Mouse (Mus musculus) neural tube, embryonic 11.5 days (tissue): Measurements from ENCODE around the gene Speer4d. TPM values are rescaled to one million over a fixed set of nuclear protein-coding genes. Genes with fewer than 3 reads are reported as not detected.
"Not testable (repeated sequence)": the region's sequence is repeated elsewhere in the genome, so short reads cannot be mapped to it uniquely, and the experiment has no call there.

ENCODE experiments used
- ATAC-seq: fragments of 200-750 bp; cut with Nextera tagmentation; 2 replicates; pipeline ENCODE4 v1.8.0; 2017; ENCODE audit warnings: moderate number of reproducible peaks, mild to moderate bottlenecking, moderate TSS enrichment, moderate library complexity; ENCODE audit not compliant: insufficient read depth, low FRiP score, low TSS enrichment
- DNase-seq: peaks from one replicate; pipeline ENCODE4 v3.0.0-alpha.2; 2015; ENCODE audit warnings: low spot score
- H3K27ac ChIP-seq: fragments of 300-500 bp; sonication (generic); 2 replicates; pipeline ENCODE4 v1.5.1; 2014; ENCODE audit warnings: low read depth, mild to moderate bottlenecking, low read length
- H3K27me3 ChIP-seq: fragments of 300-500 bp; sonication (generic); 2 replicates; pipeline ENCODE4 v1.6.1; 2014; ENCODE audit warnings: mild to moderate bottlenecking, low read length, mixed read lengths; ENCODE audit not compliant: control insufficient read depth, insufficient read depth
- H3K36me3 ChIP-seq: fragments of 300-500 bp; sonication (generic); 2 replicates; pipeline ENCODE4 v1.6.1; 2014; ENCODE audit warnings: mild to moderate bottlenecking, low read length, moderate library complexity, mixed read lengths; ENCODE audit not compliant: control insufficient read depth, insufficient read depth
- H3K4me1 ChIP-seq: fragments of 300-500 bp; sonication (generic); 2 replicates; pipeline ENCODE4 v1.6.1; 2014; ENCODE audit warnings: low read length, mixed read lengths; ENCODE audit not compliant: control insufficient read depth, insufficient read depth
- H3K4me2 ChIP-seq: fragments of 300-500 bp; sonication (generic); 2 replicates; pipeline ENCODE4 v1.6.1; 2014; ENCODE audit warnings: low read depth, mild to moderate bottlenecking, moderate library complexity
- H3K4me3 ChIP-seq: fragments of 300-500 bp; sonication (generic); 2 replicates; pipeline ENCODE4 v1.5.1; 2014; ENCODE audit warnings: low read depth, low read length
- H3K9ac ChIP-seq: fragments of 300-500 bp; sonication (generic); 2 replicates; pipeline ENCODE4 v1.6.1; 2014; ENCODE audit warnings: mild to moderate bottlenecking, low read length
- H3K9me3 ChIP-seq: fragments of 300-500 bp; sonication (generic); 2 replicates; pipeline ENCODE4 v1.6.1; 2016; ENCODE audit warnings: low read length; ENCODE audit not compliant: control insufficient read depth
- WGBS: fragments of 180-500 bp; shearing (Covaris S2); extraction: QIAGEN DNeasy Blood & Tissue Kit; methylation state at CpG from one replicate; pipeline ENCODE4 v1.1.7; 2014; 5-methylcytosine and 5-hydroxymethylcytosine counted together
- polyA plus RNA-seq: library from polyadenylated mRNA; unstranded; fragments of >200 nt; fragmentation: Nextera tagmentation; extraction: Ambion mirVana; gene quantifications from 2 replicates; pipeline ENCODE4 v1.2.1, GENCODE M21; 2014

Gene Speer4d
- polyA plus RNA-seq, 1 experiment from 2014 or later, result not detected

- H3K4me3 ChIP-seq, H3K36me3 ChIP-seq, H3K9me3 ChIP-seq, H3K27ac ChIP-seq, H3K9ac ChIP-seq, H3K4me1 ChIP-seq, DNase-seq, H3K4me2 ChIP-seq, H3K27me3 ChIP-seq: not testable (repeated sequence)
- ATAC-seq, result peak; percentile 56; the same call in 1 of the 2 replicates
- 66% methylated on average over 5 of the region's 5 CpGs for WGBS
Observed at GRCm38 (mm10) chr5:15601481-15601880, 17.4 kb upstream of the Speer4d start.

GRCm38 (mm10) chr5:15601960-15602359 is 16.9 kb upstream of the Speer4d start:
- not testable (repeated sequence) for H3K27ac ChIP-seq, H3K4me3 ChIP-seq
- ATAC-seq, result peak; percentile 32; the same call in 1 of the 2 replicates

DNA sequence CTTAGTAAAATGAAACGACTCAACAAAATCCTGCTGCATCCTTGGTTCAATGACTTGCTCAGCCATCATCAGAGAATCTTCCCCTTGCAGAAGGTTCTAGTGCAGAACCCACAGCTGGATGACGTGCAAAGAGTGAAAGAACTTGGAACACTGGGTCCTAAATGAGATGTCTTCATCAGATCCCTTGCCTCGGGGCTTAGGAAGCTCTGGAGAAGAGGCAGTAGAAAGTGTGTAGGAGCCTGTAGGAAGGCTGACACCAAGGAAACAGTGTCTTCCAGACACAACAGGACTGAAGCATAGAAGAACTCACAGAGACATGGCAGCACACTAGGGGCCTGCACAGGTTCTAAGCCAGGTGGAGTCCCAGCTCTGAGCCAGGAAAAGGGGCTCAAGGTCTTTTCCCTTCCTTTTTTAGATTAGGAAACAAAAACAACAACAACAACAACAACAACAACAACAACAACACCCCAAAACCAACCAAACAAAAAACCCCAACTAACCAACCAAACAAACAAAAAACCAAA is 16.4 kb upstream of the Speer4d start:
- H3K27ac ChIP-seq, H3K9ac ChIP-seq, H3K36me3 ChIP-seq, H3K4me3 ChIP-seq, H3K4me2 ChIP-seq, H3K27me3 ChIP-seq, H3K4me1 ChIP-seq, ATAC-seq, DNase-seq, H3K9me3 ChIP-seq: not testable (repeated sequence)
- 68% methylated on average over 3 of the region's 3 CpGs for WGBS

More at GRCm38 (mm10) chr5:15601960-15602359, 16.9 kb upstream of the Speer4d start:
- DNase-seq, H3K27me3 ChIP-seq, H3K4me2 ChIP-seq, H3K9ac ChIP-seq, H3K4me1 ChIP-seq, H3K36me3 ChIP-seq, H3K9me3 ChIP-seq: not testable (repeated sequence)
- 69% methylated on average over 3 of the region's 3 CpGs for WGBS

- not testable (repeated sequence) for H3K4me3 ChIP-seq, H3K4me2 ChIP-seq, H3K4me1 ChIP-seq, H3K9me3 ChIP-seq, ATAC-seq, H3K27ac ChIP-seq, H3K9ac ChIP-seq, H3K36me3 ChIP-seq, H3K27me3 ChIP-seq, DNase-seq
- WGBS, result 64% methylated on average over 2 of the region's 2 CpGs
Observed at GRCm38 (mm10) chr5:15603008-15603407, 15.9 kb upstream of the Speer4d start.

DNA sequence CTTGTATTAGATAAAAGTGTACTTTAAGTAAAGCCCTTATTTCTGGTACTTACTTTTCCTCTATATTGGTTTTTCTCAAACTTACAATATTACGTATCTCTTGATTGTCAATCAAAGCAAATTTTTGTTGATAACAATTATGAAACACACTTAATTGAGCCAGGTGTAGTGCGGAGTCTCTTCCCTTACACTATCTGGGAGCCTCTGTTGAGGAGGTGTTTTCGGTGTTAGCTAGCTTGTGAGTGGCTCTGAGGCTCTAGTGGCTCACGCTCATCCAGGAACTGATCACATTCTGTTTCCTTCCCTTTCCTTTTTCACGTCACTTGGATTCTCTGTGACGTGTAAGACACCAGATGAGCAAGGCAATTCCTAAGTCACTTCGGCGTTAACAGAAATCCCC is 15.3 kb upstream of the Speer4d start:
- H3K4me3 ChIP-seq, ATAC-seq, H3K4me2 ChIP-seq, H3K27me3 ChIP-seq, DNase-seq, H3K27ac ChIP-seq, H3K9ac ChIP-seq, H3K36me3 ChIP-seq, H3K9me3 ChIP-seq, H3K4me1 ChIP-seq: not testable (repeated sequence)
- 77% methylated on average over 8 of the region's 8 CpGs for WGBS

DNA sequence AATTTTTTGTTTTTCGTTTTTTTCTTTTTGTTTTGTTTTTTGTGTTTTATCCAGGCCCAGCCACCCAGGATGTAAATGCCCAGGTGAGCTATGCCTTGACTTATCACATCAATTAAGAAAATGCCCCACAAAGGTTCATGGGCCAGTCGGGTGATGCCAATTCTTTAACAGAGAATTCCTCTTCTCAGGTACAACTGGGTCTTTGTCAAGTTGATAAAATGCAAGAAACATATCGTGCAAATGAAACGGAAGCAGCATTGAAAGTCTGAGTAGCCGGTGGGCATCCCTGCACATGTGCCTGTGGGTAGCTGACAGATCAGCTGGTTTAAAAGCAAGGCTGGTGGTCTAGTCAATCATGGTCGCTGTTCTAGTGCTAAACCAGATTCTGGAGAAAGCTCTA is 12.2 kb upstream of the Speer4d start:
- WGBS, result 76% methylated on average over 5 of the region's 6 CpGs
- peak; percentile 82 for ATAC-seq
- H3K4me3 ChIP-seq, result not testable (repeated sequence)

DNA sequence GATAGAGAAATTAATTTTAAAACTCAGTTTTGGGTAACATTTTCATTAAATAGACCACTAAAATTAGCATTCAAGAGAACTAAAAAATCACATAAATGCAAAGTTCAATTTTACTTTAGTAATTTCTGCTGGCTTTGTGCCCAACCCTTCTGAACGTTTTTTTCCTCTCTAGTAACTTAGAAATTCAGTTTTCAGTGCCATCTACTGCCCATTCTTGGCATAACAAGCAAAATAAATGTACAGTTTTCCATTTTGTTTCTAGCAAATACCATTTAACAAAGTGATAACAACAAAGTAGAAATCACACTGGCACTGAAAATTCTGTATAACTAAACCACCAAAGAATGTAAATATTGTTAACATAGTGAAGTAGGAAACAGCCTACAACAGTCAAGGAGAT is 8.2 kb upstream of the Speer4d start:
- not testable (repeated sequence) for H3K36me3 ChIP-seq, H3K27me3 ChIP-seq, H3K4me3 ChIP-seq, H3K9ac ChIP-seq, H3K4me2 ChIP-seq, H3K27ac ChIP-seq, DNase-seq, H3K9me3 ChIP-seq, H3K4me1 ChIP-seq, ATAC-seq
- WGBS, result 11% methylated on average over 1 of the region's 1 CpGs

More for the DNA sequence above, 12.2 kb upstream of the Speer4d start:
- not testable (repeated sequence) for H3K36me3 ChIP-seq, H3K9ac ChIP-seq, H3K4me1 ChIP-seq, H3K4me2 ChIP-seq, H3K27me3 ChIP-seq, H3K9me3 ChIP-seq, DNase-seq, H3K27ac ChIP-seq

- not testable (repeated sequence) for ATAC-seq, H3K4me3 ChIP-seq, H3K9me3 ChIP-seq, H3K36me3 ChIP-seq, H3K4me2 ChIP-seq, H3K4me1 ChIP-seq, H3K27ac ChIP-seq, H3K9ac ChIP-seq, H3K27me3 ChIP-seq, DNase-seq
- 82% methylated on average over 3 of the region's 3 CpGs for WGBS
Observed at GRCm38 (mm10) chr5:15616195-15616594, 2.7 kb upstream of the Speer4d start.

DNA sequence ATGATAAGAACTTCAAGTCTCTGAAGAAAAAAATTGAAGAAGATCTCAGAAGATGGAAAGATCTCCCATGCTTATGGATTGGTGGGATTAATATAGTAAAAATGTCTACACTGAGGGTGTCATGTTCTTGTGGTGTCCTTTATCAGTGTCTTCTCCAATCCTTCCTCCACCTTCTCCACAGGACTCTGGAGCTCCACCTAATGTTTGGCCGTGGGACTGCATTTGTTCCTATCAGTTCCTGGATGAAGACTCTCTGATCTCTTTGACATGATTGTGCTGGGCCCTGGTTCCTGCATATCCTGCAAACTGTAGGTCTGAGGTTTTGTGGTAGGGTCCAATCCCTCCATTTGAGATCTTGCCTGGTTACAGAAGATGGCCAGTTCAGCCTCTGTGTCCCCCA is 9.3 kb downstream of the Speer4d start:
- H3K4me2 ChIP-seq, ATAC-seq, H3K27ac ChIP-seq, H3K9ac ChIP-seq, H3K27me3 ChIP-seq, DNase-seq, H3K4me1 ChIP-seq, H3K36me3 ChIP-seq, H3K9me3 ChIP-seq, H3K4me3 ChIP-seq: not testable (repeated sequence)
- 33% methylated on average over 1 of the region's 1 CpGs for WGBS
